Mouse (Mus musculus) myocyte (in vitro differentiated cells): ENCODE results near the gene Klhl7.

Source experiments
- CEBPB ChIP-seq: IDR thresholded peaks from 2 replicates; pipeline ENCODE4 v1.6.1; 2011; ENCODE audit warnings: mild to moderate bottlenecking, moderate library complexity; ENCODE audit not compliant: poor library complexity, insufficient read depth, severe bottlenecking
- E2F4 ChIP-seq: IDR thresholded peaks from one replicate; pipeline ENCODE4 v1.6.1; 2011; ENCODE audit warnings: mild to moderate bottlenecking, control low read depth, moderate library complexity; ENCODE audit not compliant: insufficient read depth
- MAX ChIP-seq: IDR thresholded peaks from one replicate; pipeline ENCODE4 v1.6.1; 2011; ENCODE audit warnings: low read depth, mild to moderate bottlenecking, control low read depth
- MYOD1 ChIP-seq, 3 experiments: IDR thresholded peaks; one replicate each; pipeline ENCODE4 v1.6.1; 2011; ENCODE audit warnings: control low read depth in 2 of 3, low read depth in 2 of 3, mild to moderate bottlenecking in 2 of 3, moderate library complexity in 1 of 3; ENCODE audit not compliant: insufficient read length in 2 of 3, control insufficient read depth in 1 of 3
- MYOG ChIP-seq, 3 experiments: IDR thresholded peaks; one replicate each; pipeline ENCODE4 v1.6.1; 2011; ENCODE audit warnings: control low read depth in 2 of 3, low read depth in 2 of 3, mild to moderate bottlenecking in 2 of 3; ENCODE audit not compliant: insufficient read length in 2 of 3, control insufficient read depth in 1 of 3, insufficient read depth in 1 of 3
- POLR2A ChIP-seq: IDR thresholded peaks from one replicate; pipeline ENCODE4 v1.6.1; 2011; ENCODE audit warnings: low read depth, mild to moderate bottlenecking, control low read depth, moderate library complexity; ENCODE audit not compliant: insufficient read length
- POLR2AphosphoS2 ChIP-seq: IDR thresholded peaks from one replicate; pipeline ENCODE4 v1.6.1; 2011; ENCODE audit warnings: low read depth, control low read depth; ENCODE audit not compliant: insufficient read length
- REST ChIP-seq: IDR thresholded peaks from one replicate; pipeline ENCODE4 v1.6.1; 2011; ENCODE audit warnings: mild to moderate bottlenecking, control low read depth, moderate library complexity; ENCODE audit not compliant: insufficient read depth, insufficient read length
- TCF12 ChIP-seq: IDR thresholded peaks from one replicate; pipeline ENCODE4 v1.6.1; 2011; ENCODE audit warnings: mild to moderate bottlenecking, control low read depth; ENCODE audit not compliant: poor library complexity, insufficient read depth, severe bottlenecking
- TCF3 ChIP-seq: IDR thresholded peaks from one replicate; pipeline ENCODE4 v1.6.1; 2011; ENCODE audit warnings: low read depth, control low read depth; ENCODE audit not compliant: insufficient read length
- USF1 ChIP-seq: IDR thresholded peaks from one replicate; pipeline ENCODE4 v1.6.1; 2011; ENCODE audit warnings: low read depth, mild to moderate bottlenecking, control low read depth, moderate library complexity

GRCm38 (mm10) chr5:24146964-24147363 lies 46.6 kb downstream of the Klhl7 start:
- TF ChIP-seq CEBPB (no peak), POLR2AphosphoS2 (no peak), POLR2A (no peak), USF1 (no peak), MAX (no peak), TCF12 (no peak), E2F4 (no peak), MYOG (IDR thresholded peaks at IDR 0.05; ENCODE audit: control insufficient read depth in 1 of 3, insufficient read depth in 1 of 3, insufficient read length in 2 of 3, low read depth in 2 of 3) (no peak), TCF3 (no peak), MYOD1 (IDR thresholded peaks at IDR 0.05; ENCODE audit: control insufficient read depth in 1 of 3, insufficient read length in 2 of 3, low read depth in 2 of 3) (no peak), REST (no peak)
